Mouse (Mus musculus) erythroblast, embryonic 14.5 days (primary cell): ENCODE data around the gene Ssxb1.
"Not testable (repeated sequence)": the region's sequence is repeated elsewhere in the genome, so short reads cannot be mapped to it uniquely, and the experiment has no call there.

Experiments used
- GATA1 ChIP-seq: IDR thresholded peaks from 2 replicates; pipeline ENCODE4 v1.6.1; 2012; ENCODE audit warnings: low read length, inconsistent platforms, mixed read lengths
- TAL1 ChIP-seq: IDR thresholded peaks from 3 replicates; pipeline ENCODE4 v1.6.1; 2012; ENCODE audit warnings: low read length, inconsistent platforms, mixed read lengths

DNA sequence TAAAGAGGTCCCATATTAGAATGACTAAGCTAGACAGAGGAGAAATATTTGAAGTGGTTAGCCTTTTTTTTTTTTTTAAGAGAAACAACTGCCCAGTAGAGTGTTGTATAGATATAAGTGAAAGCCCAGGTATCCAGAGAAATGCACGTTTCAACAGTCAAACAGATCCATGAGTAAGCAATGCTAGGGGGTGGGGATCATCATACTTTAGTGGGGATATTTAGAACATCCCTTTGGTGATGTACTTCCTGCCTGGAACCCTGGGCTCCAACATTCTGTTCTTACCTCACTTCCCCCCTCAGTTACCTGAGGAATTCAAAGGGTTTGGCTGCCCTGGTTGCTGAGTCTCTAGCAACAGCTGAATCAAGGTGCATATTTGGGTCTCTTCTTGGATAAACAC is at the start of gene Ssxb1:
- not testable (repeated sequence) for TF ChIP-seq TAL1, GATA1
